Mouse (Mus musculus): ENCODE data around the gene Pank4. TPM values are rescaled to one million over a fixed set of nuclear protein-coding genes. Genes with fewer than 3 reads are reported as not detected.

The Pank4 gene
- total RNA-seq, 2 experiments from 2014 or later, result 34.5 to 39.8 TPM

Other genes starting within 250 kb of the Pank4 start
- gene Ttc34, start 126.7 kb upstream of the Pank4 start, total RNA-seq (2021), result 1 to 10 TPM; 2.4 to 2.8 TPM
- gene Mmel1, start 94.5 kb upstream of the Pank4 start, total RNA-seq (2021), result under 1 TPM; 0.28 to 0.54 TPM
- 10 to 100 TPM; 19.5 to 19.8 TPM for gene Fam213b, start 65.0 kb upstream of the Pank4 start, total RNA-seq (2021)
- gene Tnfrsf14, start 35.6 kb upstream of the Pank4 start, total RNA-seq (2021), result 1 to 10 TPM in 1 of 2 experiments, under 1 TPM in 1; 0.58 to 1.1 TPM
- gene Hes5, start 3.2 kb upstream of the Pank4 start, total RNA-seq (2021), result 10 to 100 TPM; 56.8 to 74.5 TPM
- 10 to 100 TPM; 50.9 to 56.1 TPM for gene Plch2, start 92.7 kb downstream of the Pank4 start, total RNA-seq (2021)
- 10 to 100 TPM; 12.0 to 13.5 TPM for gene Pex10, start 102.9 kb downstream of the Pank4 start, total RNA-seq (2021)
- gene Rer1, start 122.3 kb downstream of the Pank4 start, total RNA-seq (2021), result 10 to 100 TPM; 65.1 to 67.9 TPM
- 10 to 100 TPM; 11.0 to 12.9 TPM for gene Morn1, start 122.5 kb downstream of the Pank4 start, total RNA-seq (2021)